Mouse (Mus musculus) forebrain, embryonic 14.5 days (tissue): ENCODE measurements around the gene Socs2. TPM values are rescaled to one million over a fixed set of nuclear protein-coding genes. Genes with fewer than 3 reads are reported as not detected.

Source experiments
- ATAC-seq: fragments of 200-750 bp; cut with Nextera tagmentation; 2 replicates; pipeline ENCODE4 v1.8.0; 2017; ENCODE audit warnings: mild to moderate bottlenecking, moderate library complexity
- DNase-seq: peaks from one replicate; pipeline ENCODE4 v3.0.0-alpha.2; 2015; ENCODE audit warnings: low spot score
- H3K27ac ChIP-seq: fragments of 300-500 bp; sonication (generic); 2 replicates; pipeline ENCODE4 v1.5.1; 2014; ENCODE audit warnings: low read depth, mild to moderate bottlenecking, control low read depth, low read length, moderate library complexity
- H3K27me3 ChIP-seq: fragments of 300-500 bp; sonication (generic); replicated peaks from 2 replicates; pipeline ENCODE4 v1.6.1; 2014; ENCODE audit warnings: low read length, control low read depth, mixed read lengths; ENCODE audit not compliant: control insufficient read depth, insufficient read depth
- H3K36me3 ChIP-seq: fragments of 300-500 bp; sonication (generic); 2 replicates; pipeline ENCODE4 v1.6.1; 2014; ENCODE audit warnings: low read length, control low read depth; ENCODE audit not compliant: control insufficient read depth, insufficient read depth
- H3K4me1 ChIP-seq: fragments of 300-500 bp; sonication (generic); 2 replicates; pipeline ENCODE4 v1.6.1; 2014; ENCODE audit warnings: antibody characterized with exemption, low read length, control low read depth; ENCODE audit not compliant: control insufficient read depth, insufficient read depth
- H3K4me2 ChIP-seq: fragments of 300-500 bp; sonication (generic); 2 replicates; pipeline ENCODE4 v1.6.1; 2014; ENCODE audit warnings: mild to moderate bottlenecking, control low read depth, low read length
- H3K4me3 ChIP-seq: fragments of 300-500 bp; sonication (generic); 2 replicates; pipeline ENCODE4 v1.5.1; 2014; ENCODE audit warnings: low read depth, low read length, control low read depth
- H3K9ac ChIP-seq: fragments of 300-500 bp; sonication (generic); 2 replicates; pipeline ENCODE4 v1.6.1; 2014; ENCODE audit warnings: mild to moderate bottlenecking, low read length, control low read depth, moderate library complexity
- H3K9me3 ChIP-seq: fragments of 300-500 bp; sonication (generic); replicated peaks from 2 replicates; pipeline ENCODE4 v1.6.1; 2016; ENCODE audit warnings: low read length, control low read depth, mixed read lengths; ENCODE audit not compliant: control insufficient read depth
- WGBS: fragments of 180-500 bp; shearing (Covaris S2); extraction: QIAGEN DNeasy Blood & Tissue Kit; methylation state at CpG from one replicate; pipeline ENCODE4 v1.1.7; 2014; 5-methylcytosine and 5-hydroxymethylcytosine counted together
- polyA plus RNA-seq: library from polyadenylated mRNA; unstranded; fragments of >200 nt; fragmentation: Nextera tagmentation; extraction: Ambion mirVana; gene quantifications from 2 replicates; pipeline ENCODE4 v1.2.1, GENCODE M21; 2014

The Socs2 gene
- polyA plus RNA-seq, 1 experiment from 2014 or later, result 145 TPM

DNA sequence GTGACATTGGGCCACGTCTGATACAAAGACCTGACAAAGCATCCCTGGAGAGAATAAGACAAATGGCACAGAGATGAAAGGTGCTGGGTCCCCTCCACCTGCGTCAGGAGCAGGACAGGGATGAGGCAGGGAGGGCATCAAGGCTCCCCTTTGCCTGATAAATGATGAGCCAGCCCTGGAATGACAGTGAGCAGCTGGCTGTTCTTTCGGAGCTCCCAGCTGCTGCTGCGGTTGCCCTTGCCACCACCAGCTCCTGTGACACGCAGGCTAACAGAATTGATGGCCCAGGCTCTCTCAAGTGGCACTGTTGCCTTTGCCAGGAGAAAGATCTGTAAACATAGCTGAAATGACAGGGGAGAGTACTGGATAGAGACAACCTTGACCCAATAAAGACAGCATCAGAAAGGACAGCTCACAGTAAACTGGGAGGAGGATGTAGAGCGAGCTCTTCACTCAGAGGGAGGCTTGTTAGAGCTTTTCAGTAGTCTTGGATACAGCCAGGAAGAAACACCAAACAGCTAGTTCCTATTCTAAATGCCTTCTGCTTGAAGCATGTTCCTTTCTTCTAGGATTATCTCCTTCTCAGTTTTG is 61.2 kb downstream of the Socs2 start:
- WGBS, result 52% methylated on average over 6 of the region's 6 CpGs
- no peak for DNase-seq
- H3K4me1 ChIP-seq, result no peaks in the 10 kb centered on the region
- H3K36me3 ChIP-seq, result no peaks in the 10 kb centered on the region
- H3K27me3 ChIP-seq, result no peaks in the 10 kb centered on the region
- no peak overlapping the region for H3K4me2 ChIP-seq
- no peak overlapping the region for H3K9ac ChIP-seq
- ATAC-seq, result no peak
- H3K9me3 ChIP-seq, result no peaks in the 10 kb centered on the region
- no peak overlapping the region for H3K27ac ChIP-seq
- no peak overlapping the region for H3K4me3 ChIP-seq

DNA sequence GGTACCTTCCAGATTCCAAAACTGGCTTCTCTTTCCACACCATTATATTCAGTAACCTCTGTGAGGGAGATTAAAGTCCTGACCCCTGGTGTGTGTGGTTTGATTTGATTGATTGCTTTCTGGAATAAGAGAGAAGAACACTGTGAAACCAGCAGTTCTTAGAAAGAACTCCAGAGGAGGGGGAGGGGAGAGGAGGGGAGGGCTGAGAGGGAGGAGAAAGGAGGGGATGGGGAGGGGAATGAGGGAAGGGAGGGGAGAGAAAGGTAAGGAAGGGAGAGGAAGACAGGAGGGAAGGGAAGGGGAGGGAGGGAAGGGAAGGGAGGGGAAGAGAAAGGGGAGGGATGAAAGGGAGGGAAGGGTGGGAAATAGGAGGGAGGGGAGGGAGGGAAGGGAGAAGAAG is 62.3 kb downstream of the Socs2 start:
- ATAC-seq (no peak), DNase-seq (no peak)
- H3K36me3 ChIP-seq, result no peaks in the 10 kb centered on the region
- no peak overlapping the region for H3K27ac ChIP-seq
- H3K27me3 ChIP-seq, result no peaks in the 10 kb centered on the region
- H3K4me2 ChIP-seq, result no peak overlapping the region
- H3K9ac ChIP-seq, result no peak overlapping the region
- H3K4me3 ChIP-seq, result no peak overlapping the region
- H3K9me3 ChIP-seq, result no peaks in the 10 kb centered on the region
- no peaks in the 10 kb centered on the region for H3K4me1 ChIP-seq

DNA sequence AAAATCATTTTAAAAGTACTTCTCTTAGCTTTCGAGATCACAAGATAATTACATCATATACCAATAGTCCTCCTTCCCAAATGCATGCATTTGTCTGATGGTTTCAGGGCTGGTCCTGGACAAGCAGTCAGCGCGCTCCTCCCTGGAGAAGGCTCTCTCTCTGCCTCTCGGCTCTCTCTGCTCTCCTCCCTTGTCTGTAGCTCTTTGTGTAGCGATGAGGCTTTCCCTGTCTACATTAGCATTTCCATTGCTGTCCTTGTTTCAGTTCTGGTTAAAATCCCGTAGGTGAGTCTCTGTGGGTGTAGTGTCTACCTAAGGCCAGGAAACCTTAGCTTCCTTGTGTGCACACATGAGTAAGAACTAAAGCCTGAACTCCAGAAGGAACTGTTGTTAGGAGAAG is 62.9 kb downstream of the Socs2 start:
- no peaks in the 10 kb centered on the region for H3K4me1 ChIP-seq
- H3K9me3 ChIP-seq, result no peaks in the 10 kb centered on the region
- ATAC-seq, result no peak
- no peak overlapping the region for H3K4me3 ChIP-seq
- WGBS, result 66% methylated on average over 6 of the region's 6 CpGs
- H3K9ac ChIP-seq, result no peak overlapping the region
- H3K4me2 ChIP-seq, result no peak overlapping the region
- DNase-seq, result no peak
- H3K27me3 ChIP-seq, result no peaks in the 10 kb centered on the region
- no peak overlapping the region for H3K27ac ChIP-seq
- no peaks in the 10 kb centered on the region for H3K36me3 ChIP-seq

DNA sequence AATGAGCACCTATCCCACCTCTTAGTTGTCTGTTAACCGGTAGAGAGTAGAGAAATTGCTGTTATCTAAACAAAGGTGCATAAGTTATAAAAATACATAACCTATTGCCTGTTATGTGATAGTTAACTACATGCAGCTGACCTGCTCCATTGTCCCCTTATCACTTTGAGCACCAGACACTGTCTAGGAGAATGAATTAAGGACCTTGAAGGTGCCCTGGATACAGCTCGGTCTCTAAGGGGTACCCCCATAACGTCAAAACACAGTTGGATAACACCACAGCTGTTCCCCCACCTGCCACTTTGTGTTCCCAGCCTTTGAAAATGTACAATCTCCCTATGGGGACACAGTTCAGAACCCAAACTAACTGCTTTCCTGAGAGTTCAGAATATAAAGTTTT is 68.5 kb downstream of the Socs2 start:
- no peak overlapping the region for H3K9ac ChIP-seq
- H3K4me1 ChIP-seq, result no peaks in the 10 kb centered on the region
- no peak overlapping the region for H3K4me3 ChIP-seq
- H3K9me3 ChIP-seq, result no peaks in the 10 kb centered on the region
- no peaks in the 10 kb centered on the region for H3K27me3 ChIP-seq
- no peak overlapping the region for H3K4me2 ChIP-seq
- no peak overlapping the region for H3K27ac ChIP-seq
- 86% methylated on average over 3 of the region's 3 CpGs for WGBS
- no peaks in the 10 kb centered on the region for H3K36me3 ChIP-seq
- DNase-seq (no peak), ATAC-seq (no peak)

DNA sequence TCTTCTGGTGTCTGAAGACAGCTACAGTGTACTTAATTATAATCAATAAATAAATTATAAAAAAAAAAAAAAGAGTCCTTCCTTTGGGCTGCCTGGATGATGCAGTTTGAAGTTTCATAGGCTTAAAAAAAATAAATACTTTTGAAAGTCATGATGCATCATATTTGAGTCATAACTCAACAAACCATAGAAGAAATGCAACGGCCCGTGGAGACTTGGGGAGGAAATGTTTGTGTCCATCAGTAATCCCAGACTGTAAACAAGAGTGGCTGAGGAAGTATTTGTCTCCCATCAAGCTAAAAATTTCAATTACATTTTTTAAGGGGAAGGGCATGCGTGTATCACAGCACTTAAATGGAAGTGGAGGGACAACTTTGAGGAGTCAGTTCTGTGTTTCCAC is 69.2 kb downstream of the Socs2 start:
- H3K27me3 ChIP-seq, result no peaks in the 10 kb centered on the region
- H3K4me1 ChIP-seq, result no peaks in the 10 kb centered on the region
- H3K36me3 ChIP-seq, result no peaks in the 10 kb centered on the region
- no peak overlapping the region for H3K27ac ChIP-seq
- H3K4me2 ChIP-seq, result no peak overlapping the region
- H3K9me3 ChIP-seq, result no peaks in the 10 kb centered on the region
- 96% methylated on average over 3 of the region's 3 CpGs for WGBS
- no peak for DNase-seq
- H3K4me3 ChIP-seq, result no peak overlapping the region
- no peak for ATAC-seq
- H3K9ac ChIP-seq, result no peak overlapping the region

DNA sequence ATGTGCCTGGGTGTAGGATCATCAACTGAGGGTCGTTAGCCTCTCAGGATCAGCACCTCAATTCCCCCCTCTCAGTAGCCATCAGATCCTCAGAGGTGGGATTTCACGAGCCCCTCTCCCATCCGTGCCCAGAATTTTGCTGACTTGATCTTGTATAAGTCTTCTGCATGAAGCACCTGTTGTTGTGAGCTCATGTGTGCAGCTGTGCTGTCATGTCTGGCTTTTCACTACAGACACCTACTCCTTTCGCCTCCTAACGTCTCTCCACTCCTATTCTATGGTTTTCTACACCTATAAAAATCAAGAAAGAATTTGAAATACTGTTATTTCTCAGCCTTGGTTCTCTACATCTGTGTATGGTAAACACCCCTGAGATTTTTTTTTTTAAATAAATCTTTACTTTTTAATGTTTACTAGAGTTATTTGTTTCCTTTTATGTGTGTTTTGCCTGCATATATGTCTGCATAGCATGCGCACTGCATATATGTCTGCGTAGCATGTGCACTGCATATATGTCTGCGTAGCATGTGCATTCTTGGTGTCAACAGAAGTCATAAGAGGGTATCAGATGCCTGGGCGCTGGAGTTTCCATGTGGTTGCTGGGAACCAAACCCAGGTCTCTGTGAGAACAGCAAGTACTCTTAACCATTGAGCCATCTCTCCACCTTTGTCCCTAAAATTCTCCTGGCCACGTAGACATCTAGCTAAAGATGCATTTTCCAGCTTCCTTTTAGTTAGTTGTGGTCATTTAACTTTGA is 74.0 kb downstream of the Socs2 start:
- no peak overlapping the region for H3K4me2 ChIP-seq
- no peaks in the 10 kb centered on the region for H3K36me3 ChIP-seq
- no peaks in the 10 kb centered on the region for H3K9me3 ChIP-seq
- WGBS, result 85% methylated on average over 10 of the region's 10 CpGs
- H3K27me3 ChIP-seq, result no peaks in the 10 kb centered on the region
- DNase-seq, result no peak
- no peak for ATAC-seq
- H3K27ac ChIP-seq, result no peak overlapping the region
- H3K9ac ChIP-seq, result no peak overlapping the region
- no peak overlapping the region for H3K4me3 ChIP-seq
- no peaks in the 10 kb centered on the region for H3K4me1 ChIP-seq

DNA sequence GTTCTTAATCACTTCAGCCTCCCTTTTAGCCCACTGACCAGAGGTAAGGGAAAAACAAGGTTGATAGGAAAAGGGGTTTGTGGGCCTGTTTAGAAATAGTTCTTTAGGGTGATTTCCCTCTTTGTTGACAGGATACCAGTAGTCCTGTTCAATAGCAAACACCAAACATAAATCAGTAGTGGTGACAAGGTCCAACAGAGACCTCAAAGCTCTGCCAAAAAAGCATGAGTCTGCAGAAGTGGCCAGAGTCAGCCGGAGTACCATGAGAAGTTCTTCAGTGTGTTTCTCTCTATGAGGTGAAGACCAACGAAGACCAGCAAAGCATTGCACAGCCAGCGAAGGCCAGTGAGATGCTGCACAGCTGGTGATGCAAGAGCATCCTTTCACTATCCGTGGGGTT is 76.3 kb downstream of the Socs2 start:
- ATAC-seq (no peak), DNase-seq (no peak)
- H3K36me3 ChIP-seq, result no peaks in the 10 kb centered on the region
- 86% methylated on average over 4 of the region's 4 CpGs for WGBS
- no peak overlapping the region for H3K4me3 ChIP-seq
- peaks cover 4% of the 10 kb centered on the region; the same call in 1 of the 2 replicates for H3K4me1 ChIP-seq
- H3K9me3 ChIP-seq, result no peaks in the 10 kb centered on the region
- no peak overlapping the region for H3K27ac ChIP-seq
- no peak overlapping the region for H3K4me2 ChIP-seq
- H3K9ac ChIP-seq, result no peak overlapping the region
- H3K27me3 ChIP-seq, result no peaks in the 10 kb centered on the region

DNA sequence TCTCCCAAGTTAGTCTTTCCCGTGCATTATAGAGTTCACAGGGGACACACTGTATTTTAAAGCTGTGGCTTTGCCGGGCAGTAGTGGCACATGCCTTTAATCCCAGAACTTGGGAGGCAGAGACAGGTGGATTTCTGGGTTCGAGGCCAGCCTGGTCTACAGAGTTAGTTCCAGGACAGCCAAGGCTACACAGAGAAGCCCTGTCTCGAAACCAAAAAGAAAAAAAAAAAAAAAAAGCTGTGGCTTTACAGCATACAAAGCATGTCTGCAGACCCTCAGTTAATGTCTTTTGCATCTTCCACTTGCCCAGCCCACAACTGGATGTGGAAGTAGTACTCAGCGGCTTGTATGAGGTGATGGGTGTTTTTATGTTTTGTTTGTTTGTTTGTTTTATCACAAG is 79.4 kb downstream of the Socs2 start:
- WGBS, result 67% methylated on average over 5 of the region's 5 CpGs
- ATAC-seq, result no peak
- H3K4me3 ChIP-seq, result no peak overlapping the region

DNA sequence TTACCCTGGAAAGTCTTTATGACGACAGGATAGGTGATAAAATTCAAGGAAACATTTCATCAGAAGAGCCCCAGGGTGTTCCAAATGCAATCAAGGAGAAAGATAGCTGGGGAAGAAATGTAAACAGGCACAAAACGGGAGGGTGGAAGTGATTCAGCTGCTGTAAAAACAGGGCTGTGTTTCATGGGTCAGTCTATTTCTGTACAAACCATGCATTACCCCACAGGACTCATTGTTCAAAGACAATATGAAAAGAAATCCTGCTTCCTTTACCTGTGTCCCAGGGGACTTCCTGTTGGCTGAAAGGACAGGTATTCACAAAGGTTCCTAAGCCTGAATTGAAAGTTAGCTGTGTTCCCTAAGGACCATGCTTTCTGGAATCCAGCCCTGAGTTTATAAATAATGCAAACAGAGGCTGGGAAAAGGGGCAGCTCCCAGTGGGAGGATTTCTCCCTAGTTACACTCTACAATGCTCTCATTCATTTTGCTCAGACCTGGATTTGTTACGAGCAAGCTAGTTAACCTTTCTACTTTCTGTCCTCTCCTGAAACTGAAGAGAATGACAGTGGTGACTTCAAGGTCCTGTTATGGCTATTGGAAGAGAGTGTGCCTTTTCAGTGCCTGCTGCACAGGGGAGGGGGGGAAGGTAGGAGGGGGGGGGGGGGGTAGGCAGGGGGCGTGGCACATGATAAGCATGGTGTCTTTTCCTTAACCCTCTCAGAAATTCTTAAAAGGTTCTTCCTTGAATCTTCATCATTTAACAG is 80.0 kb downstream of the Socs2 start:
- no peak overlapping the region for H3K9ac ChIP-seq

More for the DNA sequence above, 79.4 kb downstream of the Socs2 start:
- no peaks in the 10 kb centered on the region for H3K27me3 ChIP-seq
- H3K9me3 ChIP-seq, result no peaks in the 10 kb centered on the region
- H3K4me2 ChIP-seq, result no peak overlapping the region
- no peak overlapping the region for H3K9ac ChIP-seq
- peaks cover 4% of the 10 kb centered on the region; the same call in 1 of the 2 replicates for H3K4me1 ChIP-seq
- no peak for DNase-seq
- no peaks in the 10 kb centered on the region for H3K36me3 ChIP-seq
- no peak overlapping the region for H3K27ac ChIP-seq

More for the DNA sequence above, 80.0 kb downstream of the Socs2 start:
- DNase-seq (peak; percentile 67), ATAC-seq (peak; percentile 48; the same call in 1 of the 2 replicates)
- 17% methylated on average over 3 of the region's 4 CpGs for WGBS
- no peak overlapping the region for H3K4me2 ChIP-seq
- no peaks in the 10 kb centered on the region for H3K27me3 ChIP-seq
- H3K4me3 ChIP-seq, result no peak overlapping the region
- no peaks in the 10 kb centered on the region for H3K9me3 ChIP-seq
- no peak overlapping the region for H3K27ac ChIP-seq
- peaks cover 4% of the 10 kb centered on the region; the same call in 1 of the 2 replicates for H3K4me1 ChIP-seq
- H3K36me3 ChIP-seq, result no peaks in the 10 kb centered on the region
